Mouse (Mus musculus): ENCODE results near the gene Ccr10.
"Not testable (repeated sequence)": the region's sequence is repeated elsewhere in the genome, so short reads cannot be mapped to it uniquely, and the experiment has no call there.

The Ccr10 gene

DNA sequence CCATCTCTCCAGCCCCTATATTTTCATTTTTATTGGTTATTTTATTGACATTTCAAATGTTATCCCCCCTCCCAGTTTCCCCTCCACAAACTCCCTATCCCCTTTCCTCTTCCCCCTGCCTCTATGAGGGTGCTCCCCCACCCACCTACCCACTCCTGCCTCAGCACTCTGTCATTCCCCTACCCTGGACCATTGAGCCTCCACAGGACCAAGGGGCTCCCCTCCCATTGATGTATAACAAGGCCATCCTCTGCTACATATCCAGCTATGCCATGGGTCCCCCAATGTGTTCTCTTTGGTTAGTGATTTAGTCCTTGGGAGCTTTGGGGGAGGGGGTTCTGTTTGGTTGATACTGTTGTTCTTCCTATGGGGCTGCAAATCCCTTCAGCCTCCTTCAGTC lies 20.6 kb downstream of the Ccr10 start:
- DNase-seq (ENCODE audit: low read depth), result no peak

DNA sequence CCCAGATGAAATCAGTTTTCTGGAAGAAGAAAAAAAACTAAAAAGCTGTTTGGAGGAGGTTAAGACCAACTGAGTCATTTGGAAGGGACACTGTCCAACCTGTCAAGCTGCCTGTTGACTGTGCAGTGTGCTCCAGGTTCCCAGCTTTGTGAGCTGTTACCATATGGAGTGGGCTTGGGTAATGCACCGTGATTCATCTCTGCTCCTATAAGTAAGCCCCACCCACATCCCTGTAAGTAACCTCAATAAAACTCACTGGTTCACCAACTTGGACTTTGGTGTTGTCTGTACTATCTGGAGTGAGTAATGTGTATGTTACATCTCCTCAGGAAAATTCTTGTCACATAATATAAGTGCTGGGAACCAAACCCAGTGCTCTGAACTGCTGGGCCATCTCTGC lies 22.4 kb downstream of the Ccr10 start:
- DNase-seq (ENCODE audit: low read depth), result peak; percentile 67

- DNase-seq (ENCODE audit: low read depth), result no peak
Observed at GRCm38 (mm10) chr11:101151063-101151462, 24.2 kb downstream of the Ccr10 start.

DNA sequence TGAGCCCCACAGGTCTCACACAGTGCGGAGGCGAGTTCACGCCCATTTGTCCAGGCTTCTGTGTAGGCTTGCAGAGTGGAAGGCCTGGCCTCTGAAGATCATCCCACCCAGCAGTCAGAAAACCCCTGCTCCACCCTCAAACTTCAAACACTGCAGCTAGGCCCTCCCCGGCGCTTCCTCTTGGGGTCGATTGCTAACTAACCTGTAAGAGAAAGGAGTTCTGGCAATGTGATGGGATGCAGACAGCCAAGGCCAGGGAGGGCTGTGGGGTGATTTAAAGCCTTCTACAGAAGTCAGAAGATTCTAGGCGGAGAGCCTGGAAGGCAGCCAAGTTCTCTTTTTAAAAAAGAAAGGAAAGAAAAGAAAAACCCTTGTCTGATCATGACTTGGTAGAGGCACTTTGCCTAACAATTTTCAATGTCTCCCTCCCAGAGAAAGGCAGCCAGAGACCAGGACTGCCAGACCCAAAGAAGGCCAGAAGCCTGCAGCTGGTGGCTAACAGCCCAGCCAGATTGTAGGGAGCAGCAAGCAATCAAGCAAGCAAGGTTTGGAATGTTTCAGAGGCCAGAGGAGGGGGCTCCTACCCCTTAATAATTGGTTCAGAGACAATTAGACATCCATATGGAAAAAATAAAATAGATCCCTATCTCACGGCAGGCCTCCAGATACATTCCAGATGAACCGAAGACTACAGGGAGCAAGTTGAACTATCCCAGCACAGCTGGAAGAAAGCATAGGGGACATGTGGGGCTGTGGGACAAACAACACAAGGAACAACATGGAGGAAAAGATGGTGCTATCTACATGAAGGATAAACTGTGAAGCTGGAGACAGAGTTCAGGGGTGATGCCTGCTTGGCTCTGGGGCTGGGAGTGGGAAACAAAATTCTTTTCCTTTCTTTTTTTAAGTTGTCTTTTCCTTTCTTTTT lies 25.8 kb downstream of the Ccr10 start:
- DNase-seq (ENCODE audit: low read depth), result peak; percentile 81

DNA sequence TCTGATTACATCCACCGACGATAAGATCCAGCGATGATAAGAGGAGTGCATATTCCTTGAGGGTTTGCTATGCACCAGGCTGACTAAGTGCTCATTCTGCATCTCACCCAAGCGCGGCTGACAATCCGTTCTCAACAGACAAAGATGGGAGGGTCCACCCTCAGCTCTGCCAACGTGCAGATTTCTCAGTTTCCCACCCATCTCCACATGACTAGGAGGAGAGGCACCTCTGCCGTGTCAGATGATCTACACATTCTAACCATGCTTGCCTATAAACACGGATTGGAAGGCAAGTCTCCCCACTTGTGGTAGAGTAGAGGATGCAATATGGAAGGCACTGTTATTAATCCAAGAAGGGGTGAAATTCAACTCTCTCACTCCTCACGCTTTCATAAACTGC lies 26.5 kb downstream of the Ccr10 start:
- no peak for DNase-seq (ENCODE audit: low read depth)

GRCm38 (mm10) chr11:101146377-101146776 lies 28.9 kb downstream of the Ccr10 start:
- no peak for DNase-seq (ENCODE audit: low read depth)

DNA sequence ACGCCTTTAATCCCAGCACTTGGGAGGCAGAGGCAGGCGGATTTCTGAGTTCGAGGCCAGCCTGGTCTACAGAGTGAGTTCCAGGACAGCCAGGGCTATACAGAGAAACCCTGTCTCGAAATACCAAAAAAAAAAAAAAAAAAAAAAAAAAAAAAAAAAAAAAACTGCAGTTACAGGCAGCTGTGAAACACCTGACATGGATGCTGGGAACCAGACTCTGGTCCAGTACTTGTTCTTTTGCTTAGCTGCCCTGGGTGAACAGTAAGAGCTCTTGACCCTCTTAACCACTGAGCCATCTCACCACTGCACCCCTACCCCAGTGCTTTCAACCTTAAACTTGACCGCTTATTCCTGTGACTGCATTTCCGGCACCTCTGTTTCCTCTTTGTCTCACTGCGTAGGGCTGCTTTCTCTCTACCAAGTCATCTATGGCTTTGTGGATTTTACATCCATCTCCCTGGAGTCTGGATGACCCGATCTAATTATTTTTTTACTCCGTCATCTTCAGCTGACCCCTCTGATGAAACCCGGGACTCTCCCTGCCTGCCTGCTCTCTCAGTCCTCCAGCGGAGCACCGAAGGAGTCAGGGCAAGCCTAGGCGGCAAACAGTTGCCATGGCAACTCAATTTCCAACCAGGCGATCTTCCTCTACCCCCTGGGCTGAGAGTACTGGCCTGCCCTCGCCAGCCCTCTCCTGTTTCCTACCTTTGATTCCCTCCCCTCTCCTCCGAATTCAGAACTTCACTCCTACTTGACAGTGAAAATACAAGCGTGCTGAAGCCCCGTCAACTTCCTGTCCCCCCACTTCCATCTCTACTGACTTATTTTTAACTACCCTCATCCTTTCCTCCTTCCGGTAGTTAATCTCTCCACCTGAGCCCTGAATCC lies 31.7 kb downstream of the Ccr10 start:
- no peak for DNase-seq (ENCODE audit: low read depth)

GRCm38 (mm10) chr11:101142215-101142967 lies 32.9 kb downstream of the Ccr10 start:
- no peak for DNase-seq (ENCODE audit: low read depth)

DNA sequence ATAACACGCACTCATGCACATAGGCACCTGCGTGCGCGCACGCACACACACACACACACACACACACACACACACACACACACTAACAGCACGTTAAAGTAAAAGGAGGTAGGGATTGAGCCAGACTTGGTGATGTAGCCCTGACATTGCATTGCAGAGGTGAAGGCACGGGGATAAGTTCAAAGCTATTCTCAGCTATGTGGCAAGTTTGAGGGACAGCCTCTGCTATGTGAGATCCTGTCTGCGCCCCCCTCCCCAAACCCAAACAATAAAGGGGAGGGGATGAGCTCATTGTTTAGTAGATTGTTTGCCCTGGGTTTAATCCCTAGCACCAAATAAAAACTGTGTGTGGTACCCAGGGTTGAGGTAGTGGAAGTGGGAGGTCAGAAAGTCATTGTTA lies 34.2 kb downstream of the Ccr10 start:
- DNase-seq (ENCODE audit: low read depth), result no peak

DNA sequence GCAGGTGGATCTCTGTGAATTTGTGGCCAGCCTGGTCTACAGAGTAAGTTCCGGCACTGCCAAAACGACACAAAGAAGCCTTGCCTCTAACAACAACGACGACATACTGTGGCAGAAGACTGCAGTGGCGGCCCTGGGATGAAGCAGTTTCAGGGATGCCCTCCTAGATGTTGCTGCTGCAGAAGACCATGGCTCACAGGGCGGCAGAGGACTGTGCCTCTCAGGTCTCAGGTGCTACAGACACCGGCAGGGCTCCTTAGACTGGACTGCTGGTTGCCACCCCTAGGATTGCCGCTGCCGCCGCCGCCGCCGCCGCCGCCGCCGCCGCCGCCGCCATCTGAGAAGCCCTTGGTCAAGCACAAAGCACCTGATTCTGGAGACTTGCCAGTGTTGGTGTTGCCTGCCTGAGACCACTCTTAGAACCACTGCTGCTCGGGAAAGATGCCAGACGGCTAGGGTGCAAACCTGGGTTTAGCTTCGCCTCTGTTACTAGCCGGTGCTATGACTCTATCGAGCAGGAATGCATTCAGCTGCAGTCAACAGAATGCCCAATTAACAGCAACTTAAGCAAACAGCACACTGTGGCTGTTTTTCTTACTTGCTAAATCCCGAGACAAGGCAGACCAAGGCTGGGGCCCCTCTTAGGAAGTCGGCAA lies 35.0 kb downstream of the Ccr10 start:
- peak; percentile 50 for DNase-seq (ENCODE audit: low read depth)

GRCm38 (mm10) chr11:101138536-101139181 lies 36.6 kb downstream of the Ccr10 start:
- DNase-seq (ENCODE audit: low read depth), result no peak

DNA sequence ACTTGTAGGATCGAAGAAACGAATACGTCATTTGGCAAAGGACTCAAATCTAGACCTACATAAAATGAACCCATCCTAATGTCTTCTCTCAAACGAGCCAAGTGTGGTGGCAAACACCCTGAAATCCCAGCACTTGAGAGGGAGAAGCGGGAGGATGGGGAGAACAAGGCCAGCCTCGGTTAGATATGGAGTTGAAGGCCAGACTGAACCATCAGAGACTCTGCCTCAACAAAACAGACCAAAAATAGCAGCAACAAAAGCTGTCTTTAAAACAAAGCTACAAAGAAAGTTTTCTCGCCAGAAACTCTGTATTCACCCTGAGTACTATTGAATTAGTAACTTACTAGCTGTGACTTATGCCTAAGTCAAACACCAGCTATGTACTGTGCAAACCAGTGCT lies 38.2 kb downstream of the Ccr10 start:
- no peak for DNase-seq (ENCODE audit: low read depth)

DNA sequence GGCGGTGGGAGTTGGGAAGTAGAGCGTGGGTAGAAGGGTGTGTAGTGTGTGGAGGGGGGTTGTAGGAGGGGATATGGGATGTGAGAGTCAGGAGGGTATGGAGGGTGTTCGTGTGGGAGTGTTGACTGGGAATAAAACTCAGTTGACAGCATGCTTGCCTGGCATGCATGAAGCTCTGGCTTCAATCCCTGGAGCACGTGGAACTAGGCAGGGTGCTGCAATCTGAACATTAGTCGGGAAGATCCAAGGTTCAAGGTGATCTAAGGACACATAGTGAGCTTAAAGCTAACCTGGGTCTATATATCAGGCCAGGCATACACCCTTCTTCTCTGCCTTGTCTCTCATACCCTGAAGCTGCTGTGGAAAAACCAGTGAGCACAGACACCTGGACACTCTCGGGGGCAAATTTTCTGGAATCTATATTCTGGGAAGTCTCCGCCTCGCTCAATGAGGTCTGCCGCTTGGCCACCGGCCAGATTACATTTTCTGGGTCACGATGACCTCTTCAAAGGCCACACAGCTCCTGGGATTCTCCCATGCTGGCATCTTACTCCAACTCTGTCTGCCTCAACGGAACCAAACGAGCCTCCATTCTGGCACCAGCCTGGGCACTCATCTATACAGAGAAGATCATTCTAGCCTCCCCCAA lies 40.9 kb downstream of the Ccr10 start:
- DNase-seq (ENCODE audit: low read depth), result no peak

GRCm38 (mm10) chr11:101133037-101133436 lies 42.2 kb downstream of the Ccr10 start:
- no peak for DNase-seq (ENCODE audit: low read depth)

DNA sequence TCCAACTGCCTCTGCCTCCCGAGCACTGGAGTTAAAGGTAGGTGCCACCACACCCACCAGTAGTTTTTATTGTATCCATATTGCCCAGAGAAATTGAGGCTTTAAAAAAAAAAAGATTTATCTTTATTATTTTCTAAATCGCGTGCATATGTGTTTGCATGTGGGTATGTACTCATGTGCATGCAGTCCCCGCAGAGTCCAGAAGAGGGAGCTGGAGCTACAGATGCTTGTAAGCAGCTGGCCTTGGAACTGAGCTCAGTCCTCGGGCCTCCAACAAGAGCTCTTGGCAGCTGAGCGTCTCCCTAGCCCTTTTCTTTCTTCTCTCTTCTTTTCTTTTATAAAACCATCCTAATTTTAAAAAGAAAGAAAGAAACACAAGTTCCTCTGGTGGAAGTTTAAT lies 43.5 kb downstream of the Ccr10 start:
- peak; percentile 66 for DNase-seq (ENCODE audit: low read depth)

- no peak for DNase-seq (ENCODE audit: low read depth)
Observed at GRCm38 (mm10) chr11:101131187-101131586, 44.1 kb downstream of the Ccr10 start.

- DNase-seq (ENCODE audit: low read depth), result no peak
Observed at GRCm38 (mm10) chr11:101130056-101130756, 45.0 kb downstream of the Ccr10 start.

DNA sequence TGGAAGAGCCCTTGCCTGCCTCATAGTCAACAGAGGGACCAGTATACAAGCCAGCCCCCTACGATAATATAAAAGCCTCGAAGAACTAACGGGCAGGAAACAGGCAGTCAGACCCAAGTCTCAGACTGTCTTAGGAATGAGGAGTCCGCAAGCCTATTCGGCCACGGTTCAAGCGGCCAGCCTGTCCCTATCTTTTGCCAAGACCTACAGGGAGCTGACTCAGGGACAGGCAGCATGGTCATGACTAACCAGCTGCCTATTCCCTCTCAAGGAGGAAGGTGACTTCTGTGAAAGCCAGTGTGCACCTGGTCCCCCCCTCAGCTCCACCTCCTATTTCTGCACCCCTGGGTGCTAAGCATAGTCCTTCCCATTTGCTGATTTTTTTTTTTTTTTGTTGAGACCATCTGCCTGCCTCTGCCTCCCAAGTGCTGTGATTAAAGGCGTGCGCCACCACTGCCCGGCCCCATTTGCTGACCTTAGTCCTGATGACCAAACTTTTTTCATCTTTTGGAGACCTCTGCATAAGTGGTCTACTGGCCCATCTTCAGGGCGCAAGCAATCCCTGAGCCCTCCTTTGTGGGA lies 46.2 kb downstream of the Ccr10 start:
- DNase-seq (ENCODE audit: low read depth), result no peak

GRCm38 (mm10) chr11:101127075-101127474 lies 48.2 kb downstream of the Ccr10 start:
- peak; percentile 35 for DNase-seq (ENCODE audit: low read depth)

- DNase-seq (ENCODE audit: low read depth), result not testable (repeated sequence)
Observed at GRCm38 (mm10) chr11:101125008-101125407, 50.2 kb downstream of the Ccr10 start.
